Mouse (Mus musculus) kidney, embryonic 15.5 days (tissue): Measurements from ENCODE around the gene Wdr70. TPM values are rescaled to one million over a fixed set of nuclear protein-coding genes. Genes with fewer than 3 reads are reported as not detected.

Experiments used
- ATAC-seq: fragments of 200-750 bp; cut with Nextera tagmentation; replicated peaks from 2 replicates; pipeline ENCODE4 v1.8.0; 2017; ENCODE audit warnings: moderate TSS enrichment; ENCODE audit not compliant: low FRiP score
- H3K27ac ChIP-seq: fragments of 300-500 bp; sonication (generic); 2 replicates; pipeline ENCODE4 v1.5.1; 2015; ENCODE audit warnings: mild to moderate bottlenecking, inconsistent platforms
- H3K27me3 ChIP-seq: fragments of 300-500 bp; sonication (generic); 2 replicates; pipeline ENCODE4 v1.6.1; 2015; ENCODE audit warnings: inconsistent platforms
- H3K36me3 ChIP-seq: fragments of 300-500 bp; sonication (generic); 2 replicates; pipeline ENCODE4 v1.6.1; 2015; ENCODE audit warnings: inconsistent platforms
- H3K4me1 ChIP-seq: fragments of 300-500 bp; sonication (generic); 2 replicates; pipeline ENCODE4 v1.6.1; 2015; ENCODE audit warnings: inconsistent platforms
- H3K4me2 ChIP-seq: fragments of 300-500 bp; sonication (generic); 2 replicates; pipeline ENCODE4 v1.6.1; 2015; ENCODE audit warnings: moderate library complexity, mild to moderate bottlenecking, inconsistent platforms
- H3K4me3 ChIP-seq: fragments of 300-500 bp; sonication (generic); replicated peaks from 2 replicates; pipeline ENCODE4 v1.5.1; 2015; ENCODE audit warnings: mild to moderate bottlenecking, inconsistent platforms
- H3K9ac ChIP-seq: fragments of 300-500 bp; sonication (generic); 2 replicates; pipeline ENCODE4 v1.6.1; 2015; ENCODE audit warnings: mild to moderate bottlenecking, inconsistent platforms
- H3K9me3 ChIP-seq: fragments of 300-500 bp; sonication (generic); replicated peaks from 2 replicates; pipeline ENCODE4 v1.6.1; 2016; ENCODE audit warnings: inconsistent platforms
- WGBS: fragments of 180-500 bp; shearing (Covaris S2); methylation state at CpG from one replicate; pipeline ENCODE4 v1.1.7; 2015; ENCODE audit warnings: mixed read lengths; 5-methylcytosine and 5-hydroxymethylcytosine counted together
- polyA plus RNA-seq: library from polyadenylated mRNA; unstranded; fragments of >200 nt; fragmentation: Nextera tagmentation; extraction: Ambion mirVana; gene quantifications from 2 replicates; pipeline ENCODE4 v1.2.1, GENCODE M21; 2015

Gene Wdr70
- polyA plus RNA-seq, 1 experiment from 2014 or later: 59.4 TPM

- 97% methylated on average over 14 of the region's 14 CpGs for WGBS
- Histone ChIP-seq H3K9ac (no peak overlapping the region), H3K36me3 (peaks cover 7% of the 10 kb centered on the region; the same call in 1 of the 2 replicates), H3K4me1 (no peaks in the 10 kb centered on the region), H3K4me2 (no peak overlapping the region), H3K4me3 (no peak overlapping the region), H3K27ac (no peak overlapping the region), H3K9me3 (no peaks in the 10 kb centered on the region), H3K27me3 (no peaks in the 10 kb centered on the region)
- no peak for ATAC-seq
Observed at GRCm38 (mm10) chr15:7922291-7923037, 176.5 kb downstream of the Wdr70 start.

- peaks cover 7% of the 10 kb centered on the region; the same call in 1 of the 2 replicates for H3K36me3 ChIP-seq
- H3K4me2 ChIP-seq: no peak overlapping the region
- no peaks in the 10 kb centered on the region for H3K27me3 ChIP-seq
- H3K9me3 ChIP-seq: no peaks in the 10 kb centered on the region
- WGBS: 90% methylated on average over 6 of the region's 6 CpGs
- no peak overlapping the region for H3K27ac ChIP-seq
- H3K9ac ChIP-seq: no peak overlapping the region
- H3K4me3 ChIP-seq: no peak overlapping the region
- H3K4me1 ChIP-seq: no peaks in the 10 kb centered on the region
- no peak for ATAC-seq
Observed at GRCm38 (mm10) chr15:7921124-7921523, 177.9 kb downstream of the Wdr70 start.

DNA sequence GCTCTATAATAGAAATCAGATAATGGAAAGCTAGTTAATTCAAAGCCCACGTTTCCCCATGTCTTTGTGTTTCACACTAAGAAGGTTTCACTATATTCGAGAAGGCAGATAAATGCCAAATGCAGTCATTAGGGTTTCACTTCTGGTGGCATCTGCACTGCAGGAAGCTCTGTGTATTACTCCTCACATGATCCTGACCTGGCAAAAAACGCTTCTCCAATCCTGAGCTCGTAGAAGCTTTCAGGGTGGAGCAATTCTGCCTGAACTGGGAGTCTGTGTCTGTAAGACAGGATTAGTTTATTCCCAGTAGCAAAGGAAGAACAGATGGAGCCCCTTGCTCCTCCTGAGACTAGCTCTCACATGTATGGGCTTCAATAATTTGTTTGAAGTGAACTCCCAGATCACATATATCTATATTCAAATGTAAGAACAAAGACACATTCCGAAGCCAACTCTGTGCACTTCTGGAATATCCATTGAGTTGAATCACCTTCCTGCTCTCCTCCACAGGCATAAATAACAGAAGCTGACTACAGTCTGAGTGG, 192.4 kb downstream of the Wdr70 start:
- Histone ChIP-seq H3K4me1 (no peaks in the 10 kb centered on the region), H3K27me3 (no peaks in the 10 kb centered on the region), H3K9ac (no peak overlapping the region), H3K9me3 (0 out of 2 replicates have a peak, but pooled peaks cover 3% of the 10 kb centered on the region), H3K4me3 (no peak overlapping the region), H3K36me3 (peaks cover 4% of the 10 kb centered on the region), H3K27ac (no peak overlapping the region), H3K4me2 (no peak overlapping the region)
- no peak for ATAC-seq
- 81% methylated on average over 5 of the region's 5 CpGs for WGBS

- Histone ChIP-seq H3K4me1 (no peaks in the 10 kb centered on the region), H3K36me3 (0 out of 2 replicates have a peak, but pooled peaks cover 3% of the 10 kb centered on the region), H3K9me3 (no peaks in the 10 kb centered on the region), H3K4me2 (no peak overlapping the region), H3K27ac (no peak overlapping the region), H3K9ac (no peak overlapping the region), H3K27me3 (no peaks in the 10 kb centered on the region), H3K4me3 (no peak overlapping the region)
- ATAC-seq: no peak
- WGBS: 98% methylated on average over 6 of the region's 6 CpGs
Observed at GRCm38 (mm10) chr15:7899286-7899685, 199.7 kb downstream of the Wdr70 start.

DNA sequence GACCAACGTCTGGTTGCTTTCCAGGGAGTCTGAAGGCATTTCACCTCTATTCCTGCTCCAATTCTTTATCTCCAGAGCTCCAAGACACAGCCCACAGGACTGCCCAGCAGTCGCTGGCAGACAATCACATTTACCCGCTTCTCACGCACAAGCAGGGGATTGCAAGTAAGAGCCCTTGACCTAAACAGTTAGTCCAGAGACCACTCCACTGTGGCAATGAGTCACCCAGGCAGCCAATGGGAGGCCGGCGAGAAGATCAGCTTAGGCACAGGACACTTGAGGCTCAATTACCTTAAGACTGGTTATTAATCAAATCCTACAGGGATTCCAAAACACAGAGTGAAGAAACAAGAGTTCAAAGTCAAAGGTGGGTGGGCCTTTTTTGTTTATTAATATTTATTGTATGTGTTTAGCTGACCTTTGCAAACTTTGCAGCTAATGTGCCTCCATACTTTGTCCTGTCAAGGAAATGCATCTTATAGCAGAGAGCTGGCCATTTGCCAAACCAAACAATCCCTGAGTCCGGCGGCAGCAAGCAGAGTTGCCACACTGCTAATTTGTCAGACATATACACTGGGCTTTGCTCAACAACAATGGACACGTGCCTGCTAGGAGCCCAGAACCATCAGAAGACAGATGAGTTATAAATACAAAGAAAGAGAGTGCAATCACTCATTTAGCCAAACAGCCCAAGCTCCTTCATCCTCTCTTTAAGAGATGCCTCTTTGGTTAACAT, 207.3 kb downstream of the Wdr70 start:
- H3K27ac ChIP-seq: no peak overlapping the region
- H3K27me3 ChIP-seq: no peaks in the 10 kb centered on the region
- H3K36me3 ChIP-seq: no peaks in the 10 kb centered on the region

DNA sequence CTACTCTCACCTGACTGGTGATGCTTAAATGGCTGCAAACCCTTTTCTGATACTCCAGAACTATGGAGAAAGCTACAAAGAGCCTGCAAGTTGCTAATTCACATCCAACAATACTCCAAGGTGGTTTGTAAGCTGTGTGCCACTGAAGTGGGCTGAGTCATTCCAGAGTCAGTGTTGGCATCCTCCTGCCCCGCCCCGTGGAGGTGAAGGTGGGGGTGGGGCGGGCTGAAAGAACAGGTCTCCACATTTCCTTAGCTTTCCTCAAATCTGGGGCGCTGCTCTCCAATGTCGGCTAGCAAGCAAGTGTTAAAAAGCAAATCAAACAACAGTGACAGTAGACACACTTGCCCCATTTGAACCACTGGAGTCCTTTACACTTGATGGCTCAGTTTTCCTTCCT, 208.7 kb downstream of the Wdr70 start:
- H3K4me2 ChIP-seq: no peak overlapping the region
- H3K27me3 ChIP-seq: no peaks in the 10 kb centered on the region
- H3K27ac ChIP-seq: no peak overlapping the region
- 68% methylated on average over 5 of the region's 5 CpGs for WGBS
- no peak; the same call in 1 of the 2 replicates for ATAC-seq
- no peak overlapping the region for H3K9ac ChIP-seq
- H3K9me3 ChIP-seq: no peaks in the 10 kb centered on the region
- H3K4me1 ChIP-seq: peaks cover 26% of the 10 kb centered on the region
- H3K36me3 ChIP-seq: no peaks in the 10 kb centered on the region
- H3K4me3 ChIP-seq: no peak overlapping the region

More for the DNA sequence above, 207.3 kb downstream of the Wdr70 start:
- Histone ChIP-seq H3K4me2 (no peak overlapping the region), H3K4me3 (no peak overlapping the region), H3K9ac (no peak overlapping the region), H3K9me3 (no peaks in the 10 kb centered on the region), H3K4me1 (peaks cover 26% of the 10 kb centered on the region)
- WGBS: 33% methylated on average over 9 of the region's 9 CpGs
- peak; percentile 57 for ATAC-seq

- H3K4me3 ChIP-seq: no peak overlapping the region
- H3K4me1 ChIP-seq: peaks cover 29% of the 10 kb centered on the region
- H3K9ac ChIP-seq: no peak overlapping the region
- no peak overlapping the region for H3K4me2 ChIP-seq
- peak; percentile 62 for ATAC-seq
- peaks cover under 1% of the 10 kb centered on the region; the same call in 1 of the 2 replicates for H3K36me3 ChIP-seq
- no peak overlapping the region for H3K27ac ChIP-seq
- no peaks in the 10 kb centered on the region for H3K9me3 ChIP-seq
- WGBS: 46% methylated on average over 5 of the region's 5 CpGs
- no peaks in the 10 kb centered on the region for H3K27me3 ChIP-seq
Observed at GRCm38 (mm10) chr15:7889362-7889674, 209.7 kb downstream of the Wdr70 start.

DNA sequence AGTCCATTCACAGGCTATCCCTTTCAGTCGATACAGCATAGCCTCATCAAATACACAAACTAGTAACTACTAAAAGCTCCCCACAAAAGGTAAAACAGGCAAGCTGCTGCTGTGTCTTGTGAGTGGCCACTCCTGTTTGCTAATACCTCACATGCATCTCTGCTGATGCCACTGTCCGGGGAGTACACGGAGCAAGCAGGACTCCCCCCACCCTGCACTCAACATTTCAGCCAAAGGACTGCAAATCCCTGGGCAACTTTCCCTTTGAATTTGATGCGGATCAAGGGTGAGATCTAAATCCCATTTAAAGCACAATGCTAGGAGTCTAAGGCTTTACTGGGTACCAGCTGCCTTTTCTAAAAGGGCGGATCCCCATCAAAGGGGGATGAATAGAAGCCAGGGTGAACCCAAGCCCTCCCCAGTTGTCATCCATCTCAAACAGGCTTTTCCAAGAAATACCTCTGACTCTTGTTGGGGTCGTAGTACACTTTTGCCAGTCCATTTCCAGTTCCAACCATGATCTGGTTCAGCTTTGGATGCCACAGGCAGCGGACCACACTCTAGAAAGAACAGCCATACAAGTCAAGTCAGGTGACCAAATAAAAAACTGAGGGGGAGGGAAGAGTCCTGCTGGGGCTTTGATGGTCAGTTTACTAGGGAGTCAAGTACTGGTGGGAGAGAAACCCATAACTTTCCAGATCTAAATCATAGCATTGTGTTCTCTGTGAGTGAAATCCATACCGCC, 210.2 kb downstream of the Wdr70 start:
- no peak overlapping the region for H3K27ac ChIP-seq
- WGBS: 79% methylated on average over 8 of the region's 8 CpGs
- H3K4me3 ChIP-seq: no peak overlapping the region
- peaks cover 6% of the 10 kb centered on the region for H3K36me3 ChIP-seq
- H3K4me2 ChIP-seq: no peak overlapping the region
- ATAC-seq: peak; percentile 61
- no peaks in the 10 kb centered on the region for H3K27me3 ChIP-seq
- no peaks in the 10 kb centered on the region for H3K9me3 ChIP-seq
- no peak overlapping the region for H3K9ac ChIP-seq
- H3K4me1 ChIP-seq: peaks cover 29% of the 10 kb centered on the region

DNA sequence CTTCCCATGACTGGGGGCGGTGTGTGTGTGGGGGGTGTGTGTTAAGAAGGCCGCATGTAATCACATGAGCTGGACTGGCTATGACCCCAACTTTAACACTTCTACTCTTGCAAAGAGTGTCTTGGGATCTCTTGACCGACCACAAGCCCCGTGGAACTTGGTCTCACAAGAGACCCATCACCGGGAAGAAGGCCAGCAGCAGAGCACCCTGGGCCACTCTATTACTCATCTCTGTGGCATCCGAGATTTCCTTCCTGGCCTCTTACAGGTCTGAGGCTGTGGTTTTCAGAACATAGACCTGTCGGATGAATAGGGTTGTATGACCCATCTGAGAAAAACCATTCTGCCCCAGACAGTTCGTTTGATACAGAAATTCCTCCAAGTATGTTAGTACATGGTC, 212.4 kb downstream of the Wdr70 start:
- Histone ChIP-seq H3K4me2 (no peak overlapping the region), H3K9me3 (no peaks in the 10 kb centered on the region), H3K36me3 (peaks cover 9% of the 10 kb centered on the region), H3K4me3 (no peak overlapping the region), H3K27ac (no peak overlapping the region), H3K27me3 (no peaks in the 10 kb centered on the region), H3K4me1 (peaks cover 21% of the 10 kb centered on the region), H3K9ac (no peak overlapping the region)
- WGBS: 90% methylated on average over 8 of the region's 8 CpGs
- no peak for ATAC-seq

GRCm38 (mm10) chr15:7885106-7885505, 213.9 kb downstream of the Wdr70 start:
- no peaks in the 10 kb centered on the region for H3K27me3 ChIP-seq
- no peak overlapping the region for H3K27ac ChIP-seq
- no peak overlapping the region for H3K4me2 ChIP-seq
- H3K36me3 ChIP-seq: peaks cover 12% of the 10 kb centered on the region
- H3K4me3 ChIP-seq: no peak overlapping the region
- WGBS: 43% methylated on average over 10 of the region's 10 CpGs
- H3K9me3 ChIP-seq: no peaks in the 10 kb centered on the region
- ATAC-seq: no peak
- H3K4me1 ChIP-seq: peaks cover 21% of the 10 kb centered on the region
- no peak overlapping the region for H3K9ac ChIP-seq

GRCm38 (mm10) chr15:7884181-7884580, 214.8 kb downstream of the Wdr70 start:
- no peak for ATAC-seq
- H3K27me3 ChIP-seq: no peaks in the 10 kb centered on the region
- WGBS: 94% methylated on average over 11 of the region's 11 CpGs
- H3K9me3 ChIP-seq: no peaks in the 10 kb centered on the region
- no peak overlapping the region for H3K4me2 ChIP-seq
- H3K4me1 ChIP-seq: peaks cover 17% of the 10 kb centered on the region; the same call in 1 of the 2 replicates
- no peak overlapping the region for H3K27ac ChIP-seq
- H3K9ac ChIP-seq: no peak overlapping the region
- peaks cover 12% of the 10 kb centered on the region for H3K36me3 ChIP-seq
- no peak overlapping the region for H3K4me3 ChIP-seq

DNA sequence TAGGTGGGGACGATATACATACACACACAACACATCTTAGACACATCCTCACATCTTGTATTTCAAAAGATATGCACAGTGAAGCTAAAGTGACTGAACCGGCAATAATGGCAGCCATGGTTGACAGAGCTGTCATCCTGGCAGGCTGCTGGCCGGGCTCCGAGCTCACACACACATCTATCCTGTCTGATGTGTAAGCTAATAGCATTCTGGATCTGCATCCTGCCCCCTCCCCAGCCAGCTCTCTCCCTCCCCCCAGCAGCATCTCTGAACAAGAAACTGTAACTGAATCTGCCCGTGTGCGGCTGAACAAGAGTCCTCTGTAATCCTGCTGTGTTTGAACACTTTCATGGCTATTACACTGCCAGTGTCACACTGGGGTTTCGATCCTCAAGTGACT, 219.1 kb downstream of the Wdr70 start:
- Histone ChIP-seq H3K4me1 (peaks cover 24% of the 10 kb centered on the region), H3K27me3 (no peaks in the 10 kb centered on the region), H3K27ac (no peak overlapping the region), H3K36me3 (peaks cover 12% of the 10 kb centered on the region), H3K4me3 (no peak overlapping the region), H3K4me2 (no peak overlapping the region), H3K9ac (no peak overlapping the region), H3K9me3 (no peaks in the 10 kb centered on the region)
- peak; percentile 71 for ATAC-seq
- WGBS: 52% methylated on average over 7 of the region's 7 CpGs
